Comparison of ENCODE assay signal across 8 mouse cellular contexts in genomic region chr17:49898849-49899331, GRCm38 (mm10).
DNase-seq lines count a peak whose midpoint lies in the region; ATAC-seq and TF ChIP-seq lines count a peak whose summit lies in the region.

No protein-coding gene starts in this region.

- peaks cover 4% of the 10 kb centered on the region; the same call in 1 of the 2 replicates for H3K4me1 ChIP-seq in kidney, embryonic 16.5 days (ENCODE audit: insufficient read depth, low read length)
- H3K4me1 ChIP-seq in liver, adult 2 months (ENCODE audit: control insufficient read depth, insufficient read depth, low read length): no peaks in the 10 kb centered on the region
- no peaks in the 10 kb centered on the region for H3K4me1 ChIP-seq in neural tube, embryonic 12.5 days

- no peak overlapping the region for H3K9ac ChIP-seq in kidney, embryonic 16.5 days (replicated peaks; ENCODE audit: low read length)
- no peak overlapping the region for H3K9ac ChIP-seq in liver, adult 2 months (ENCODE audit: low read depth, low read length)
- no peak overlapping the region for H3K9ac ChIP-seq in neural tube, embryonic 12.5 days

- ATAC-seq in kidney, embryonic 16.5 days (ENCODE audit: low FRiP score, low TSS enrichment): peak; percentile 35; the same call in 1 of the 2 replicates
- peak; percentile 61 for ATAC-seq in neural tube, embryonic 12.5 days (ENCODE audit: low FRiP score, low read depth)

- H3K36me3 ChIP-seq in kidney, embryonic 16.5 days (ENCODE audit: insufficient read depth, low read length): no peaks in the 10 kb centered on the region
- H3K36me3 ChIP-seq in liver, adult 2 months (ENCODE audit: control insufficient read depth, insufficient read depth, low read length): no peaks in the 10 kb centered on the region
- H3K36me3 ChIP-seq in neural tube, embryonic 12.5 days: no peaks in the 10 kb centered on the region

- no peak overlapping the region for H3K4me2 ChIP-seq in kidney, embryonic 16.5 days (replicated peaks; ENCODE audit: low read depth, low read length)
- H3K4me2 ChIP-seq in neural tube, embryonic 12.5 days (replicated peaks): no peak overlapping the region

- WGBS in kidney, embryonic 16.5 days: 18% methylated on average over 7 of the region's 7 CpGs
- 18% methylated on average over 7 of the region's 7 CpGs for WGBS in liver, adult 2 months
- WGBS in neural tube, embryonic 12.5 days: 21% methylated on average over 7 of the region's 7 CpGs

- no peak for TF ChIP-seq POLR2A in liver, adult 2 months (IDR thresholded peaks at IDR 0.05; ENCODE audit: extremely low read depth, insufficient read depth, low read length)

- no peak overlapping the region for H3K27ac ChIP-seq in kidney, embryonic 16.5 days (ENCODE audit: low read length)
- no peak overlapping the region for H3K27ac ChIP-seq in liver, adult 2 months (replicated peaks; ENCODE audit: insufficient read depth, low read depth, low read length)
- H3K27ac ChIP-seq in neural tube, embryonic 12.5 days: no peak overlapping the region

- DNase-seq in 3T3-L1 (ENCODE audit: low read depth, low spot score): peak; percentile 88
- DNase-seq in adrenal gland, adult 8-10 months: peak; percentile 33
- peak; percentile 72 for DNase-seq in embryo, embryonic 11.5 days (ENCODE audit: low read depth, low spot score)
- DNase-seq in heart, adult 9 months (ENCODE audit: low spot score in 2 of 2): peak; percentile 8 to 43
- DNase-seq in liver, adult 2 months (ENCODE audit: extremely low read depth, low read depth, low spot score): peak; percentile 27
- DNase-seq in testis, postnatal 10 days (ENCODE audit: low spot score): peak; percentile 88

- peaks cover 4% of the 10 kb centered on the region; the same call in 1 of the 2 replicates for H3K27me3 ChIP-seq in kidney, embryonic 16.5 days (ENCODE audit: insufficient read depth, low read length)
- H3K27me3 ChIP-seq in liver, adult 2 months (ENCODE audit: control insufficient read depth, insufficient read depth, low read length): no peaks in the 10 kb centered on the region
- H3K27me3 ChIP-seq in neural tube, embryonic 12.5 days (replicated peaks): 0 out of 2 replicates have a peak, but pooled peaks cover 7% of the 10 kb centered on the region

- no peaks in the 10 kb centered on the region for H3K79me2 ChIP-seq in liver, adult 2 months (ENCODE audit: control insufficient read depth, insufficient read depth, low read length)

- TF ChIP-seq CTCF in liver, adult 2 months (IDR thresholded peaks at IDR 0.05; ENCODE audit: low read depth, low read length): peak; percentile 88

- H3K4me3 ChIP-seq in kidney, embryonic 16.5 days (ENCODE audit: low read length): no peak overlapping the region
- H3K4me3 ChIP-seq in liver, adult 2 months (ENCODE audit: insufficient read depth, low read depth, low read length): no peak overlapping the region
- no peak overlapping the region for H3K4me3 ChIP-seq in neural tube, embryonic 12.5 days

- H3K9me3 ChIP-seq in kidney, embryonic 16.5 days (ENCODE audit: low read length): no peaks in the 10 kb centered on the region
- no peaks in the 10 kb centered on the region for H3K9me3 ChIP-seq in neural tube, embryonic 12.5 days

Comparison
In these comparisons a context has a peak if more than half of its experiments do, and no peak if none do; other contexts are left out.
1. DNase-seq: peak in every context shown above with its lines; median percentile 88 in 3T3-L1; 88 in testis, postnatal 10 days; 72 in embryo, embryonic 11.5 days; 33 in adrenal gland, adult 8-10 months; 27 in liver, adult 2 months; 26 in heart, adult 9 months.